Mouse (Mus musculus) embryonic facial prominence, embryonic 12.5 days (tissue): ENCODE measurements around the gene Ccdc93. TPM values are rescaled to one million over a fixed set of nuclear protein-coding genes. Genes with fewer than 3 reads are reported as not detected.

Experiments used
- ATAC-seq: fragments of 200-750 bp; cut with Nextera tagmentation; 2 replicates; pipeline ENCODE4 v1.8.0; 2017; ENCODE audit not compliant: insufficient number of reproducible peaks, insufficient read depth, low FRiP score, low TSS enrichment
- H3K27ac ChIP-seq: fragments of 300-500 bp; sonication (generic); 2 replicates; pipeline ENCODE4 v1.5.1; 2016; ENCODE audit warnings: mild to moderate bottlenecking
- H3K27me3 ChIP-seq: fragments of 300-500 bp; sonication (generic); 2 replicates; pipeline ENCODE4 v1.6.1; 2016; ENCODE audit warnings: mild to moderate bottlenecking, moderate library complexity
- H3K36me3 ChIP-seq: fragments of 300-500 bp; sonication (generic); 2 replicates; pipeline ENCODE4 v1.6.1; 2016; ENCODE audit warnings: mild to moderate bottlenecking
- H3K4me1 ChIP-seq: fragments of 300-500 bp; sonication (generic); 2 replicates; pipeline ENCODE4 v1.6.1; 2016
- H3K4me2 ChIP-seq: fragments of 300-500 bp; sonication (generic); replicated peaks from 2 replicates; pipeline ENCODE4 v1.6.1; 2016; ENCODE audit warnings: mild to moderate bottlenecking, moderate library complexity
- H3K4me3 ChIP-seq: fragments of 300-500 bp; sonication (generic); 2 replicates; pipeline ENCODE4 v1.5.1; 2016; ENCODE audit warnings: mild to moderate bottlenecking
- H3K9ac ChIP-seq: fragments of 300-500 bp; sonication (generic); 2 replicates; pipeline ENCODE4 v1.6.1; 2016; ENCODE audit warnings: mild to moderate bottlenecking, moderate library complexity
- H3K9me3 ChIP-seq: fragments of 300-500 bp; sonication (generic); 2 replicates; pipeline ENCODE4 v1.6.1; 2016; ENCODE audit warnings: mild to moderate bottlenecking, moderate library complexity
- WGBS: fragments of 180-500 bp; shearing (Covaris S2); methylation state at CpG from one replicate; pipeline ENCODE4 v1.1.7; 2016; 5-methylcytosine and 5-hydroxymethylcytosine counted together
- polyA plus RNA-seq: library from polyadenylated mRNA; unstranded; fragments of >200 nt; fragmentation: Nextera tagmentation; extraction: Ambion mirVana; gene quantifications from 2 replicates; pipeline ENCODE4 v1.2.1, GENCODE M21; 2016

Ccdc93 gene
- polyA plus RNA-seq, 1 experiment from 2014 or later: 17.3 TPM

- 3% methylated on average over 11 of the region's 11 CpGs for WGBS
- peaks cover 7% of the 10 kb centered on the region; the same call in 1 of the 2 replicates for H3K4me1 ChIP-seq
- peaks cover 31% of the 10 kb centered on the region for H3K27me3 ChIP-seq
- ATAC-seq: peak; percentile 85
- H3K9ac ChIP-seq: no peak within 1 kb of the TSS
- H3K4me3 ChIP-seq: peak within 1 kb of the TSS; percentile 33
- no peaks in the 10 kb centered on the region for H3K36me3 ChIP-seq
- no peaks in the 10 kb centered on the region for H3K9me3 ChIP-seq
- peak within 1 kb of the TSS; percentile 64 for H3K4me2 ChIP-seq
- H3K27ac ChIP-seq: no peak within 1 kb of the TSS
Measured at GRCm38 (mm10) chr1:121528399-121528720, 97.5 kb downstream of the Ccdc93 start, which contains the start of gene Htr5b. Htr5b (minus strand) TSS chr1:121528465.

GRCm38 (mm10) chr1:121529286-121529685 is 98.4 kb downstream of the Ccdc93 start:
- no peak for ATAC-seq
- 81% methylated on average over 6 of the region's 6 CpGs for WGBS
- Histone ChIP-seq H3K4me3 (no peak overlapping the region), H3K9ac (no peak overlapping the region), H3K27ac (no peak overlapping the region), H3K36me3 (no peaks in the 10 kb centered on the region), H3K27me3 (peaks cover 31% of the 10 kb centered on the region), H3K4me1 (peaks cover 7% of the 10 kb centered on the region; the same call in 1 of the 2 replicates), H3K9me3 (no peaks in the 10 kb centered on the region), H3K4me2 (no peak overlapping the region)

GRCm38 (mm10) chr1:121531439-121531838 is 100.6 kb downstream of the Ccdc93 start:
- Histone ChIP-seq H3K4me3 (no peak overlapping the region), H3K27ac (no peak overlapping the region), H3K36me3 (no peaks in the 10 kb centered on the region)

GRCm38 (mm10) chr1:121540361-121540760 is 109.5 kb downstream of the Ccdc93 start:
- Histone ChIP-seq H3K27me3 (no peaks in the 10 kb centered on the region), H3K9me3 (no peaks in the 10 kb centered on the region), H3K4me1 (no peaks in the 10 kb centered on the region), H3K36me3 (no peaks in the 10 kb centered on the region), H3K9ac (no peak overlapping the region), H3K27ac (no peak overlapping the region), H3K4me2 (no peak overlapping the region), H3K4me3 (no peak overlapping the region)
- WGBS: 87% methylated on average over 8 of the region's 8 CpGs
- ATAC-seq: no peak

More at GRCm38 (mm10) chr1:121531439-121531838, 100.6 kb downstream of the Ccdc93 start:
- ATAC-seq: no peak
- peaks cover 26% of the 10 kb centered on the region for H3K27me3 ChIP-seq
- H3K4me2 ChIP-seq: no peak overlapping the region
- no peaks in the 10 kb centered on the region for H3K9me3 ChIP-seq
- peaks cover 7% of the 10 kb centered on the region; the same call in 1 of the 2 replicates for H3K4me1 ChIP-seq
- WGBS: 73% methylated on average over 7 of the region's 7 CpGs
- no peak overlapping the region for H3K9ac ChIP-seq

GRCm38 (mm10) chr1:121546844-121547243 is 116.0 kb downstream of the Ccdc93 start:
- 88% methylated on average over 2 of the region's 2 CpGs for WGBS
- Histone ChIP-seq H3K4me3 (no peak overlapping the region), H3K4me1 (no peaks in the 10 kb centered on the region), H3K27me3 (no peaks in the 10 kb centered on the region), H3K36me3 (peaks cover 14% of the 10 kb centered on the region), H3K9ac (no peak overlapping the region), H3K9me3 (no peaks in the 10 kb centered on the region), H3K27ac (no peak overlapping the region), H3K4me2 (no peak overlapping the region)
- no peak for ATAC-seq

GRCm38 (mm10) chr1:121548667-121549066 is 117.8 kb downstream of the Ccdc93 start:
- H3K4me1 ChIP-seq: no peaks in the 10 kb centered on the region
- peaks cover 30% of the 10 kb centered on the region for H3K36me3 ChIP-seq
- no peaks in the 10 kb centered on the region for H3K9me3 ChIP-seq
- no peak overlapping the region for H3K4me2 ChIP-seq
- no peak overlapping the region for H3K27ac ChIP-seq
- 89% methylated on average over 4 of the region's 4 CpGs for WGBS
- no peak for ATAC-seq
- H3K27me3 ChIP-seq: no peaks in the 10 kb centered on the region
- no peak overlapping the region for H3K4me3 ChIP-seq
- no peak overlapping the region for H3K9ac ChIP-seq

GRCm38 (mm10) chr1:121549456-121549855 is 118.6 kb downstream of the Ccdc93 start:
- H3K4me3 ChIP-seq: no peak overlapping the region
- H3K9ac ChIP-seq: no peak overlapping the region
- no peak overlapping the region for H3K27ac ChIP-seq
- ATAC-seq: no peak
- no peaks in the 10 kb centered on the region for H3K27me3 ChIP-seq
- 70% methylated on average over 4 of the region's 4 CpGs for WGBS
- H3K36me3 ChIP-seq: peaks cover 36% of the 10 kb centered on the region
- H3K4me1 ChIP-seq: no peaks in the 10 kb centered on the region
- no peak overlapping the region for H3K4me2 ChIP-seq
- H3K9me3 ChIP-seq: no peaks in the 10 kb centered on the region

- Histone ChIP-seq H3K27ac (no peak overlapping the region), H3K4me2 (no peak overlapping the region), H3K9ac (no peak overlapping the region), H3K36me3 (peaks cover 48% of the 10 kb centered on the region), H3K4me3 (no peak overlapping the region), H3K27me3 (no peaks in the 10 kb centered on the region), H3K4me1 (no peaks in the 10 kb centered on the region), H3K9me3 (no peaks in the 10 kb centered on the region)
- 84% methylated on average over 16 of the region's 16 CpGs for WGBS
- no peak for ATAC-seq
Measured at GRCm38 (mm10) chr1:121550801-121551456, 120.1 kb downstream of the Ccdc93 start.

- Histone ChIP-seq H3K9ac (no peak overlapping the region), H3K27ac (no peak overlapping the region), H3K27me3 (no peaks in the 10 kb centered on the region), H3K36me3 (peaks cover 53% of the 10 kb centered on the region), H3K4me2 (no peak overlapping the region), H3K4me1 (no peaks in the 10 kb centered on the region), H3K4me3 (no peak overlapping the region), H3K9me3 (no peaks in the 10 kb centered on the region)
- 84% methylated on average over 7 of the region's 7 CpGs for WGBS
- no peak for ATAC-seq
Measured at GRCm38 (mm10) chr1:121551457-121551835, 120.6 kb downstream of the Ccdc93 start.

Other genes with a start within 250 kb of the Ccdc93 start
- gene Insig2, start 98.5 kb upstream of the Ccdc93 start, polyA plus RNA-seq: 23.3 and 23.5 TPM in 2 replicates
- gene Htr5b, start 97.4 kb downstream of the Ccdc93 start, polyA plus RNA-seq: 0.27 and 0.35 TPM in 2 replicates
- 81.8 and 83.4 TPM in 2 replicates for gene Ddx18, start 136.9 kb downstream of the Ccdc93 start, polyA plus RNA-seq